In the genomic region with DNA sequence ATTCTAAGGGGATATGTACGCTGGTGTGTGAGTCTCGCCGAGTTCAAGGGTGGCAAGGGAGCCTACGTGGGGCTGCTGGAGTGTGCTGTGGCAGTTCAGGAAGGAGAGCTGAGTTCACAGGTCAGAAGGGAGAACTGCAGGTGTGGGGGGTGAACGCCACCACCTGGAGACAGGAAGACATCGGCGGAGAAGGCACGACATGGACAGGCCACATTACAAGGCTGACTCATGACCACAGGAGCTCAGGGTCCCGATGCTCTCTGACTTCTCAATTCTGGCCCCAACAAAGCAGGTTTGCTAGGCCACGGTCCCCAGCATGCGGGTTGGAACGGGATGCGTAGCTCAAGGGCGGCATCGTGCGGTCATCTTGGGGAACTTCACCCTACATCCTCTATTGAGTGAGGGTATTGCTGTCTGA, we compare ENCODE assay signal across 7 mouse cellular contexts. TPM values are rescaled to one million over a fixed set of nuclear protein-coding genes. Genes with fewer than 3 reads are reported as not detected.
A peak's percentile ranks its signal among the peaks of the same experiment; 100 is the strongest.
DNase-seq lines count a peak whose midpoint lies in the region; ATAC-seq lines count a peak whose summit lies in the region.

No protein-coding gene starts in this region.

- peak overlapping the region; percentile 25; the same call in 1 of the 2 replicates for H3K9ac ChIP-seq in hindbrain, embryonic 12.5 days

- no peaks in the 10 kb centered on the region for H3K9me3 ChIP-seq in hindbrain, embryonic 12.5 days (replicated peaks)

- H3K27me3 ChIP-seq in hindbrain, embryonic 12.5 days: peaks cover 30% of the 10 kb centered on the region

- DNase-seq in WW6 (ENCODE audit: low read depth, low spot score): peak; percentile 57
- DNase-seq in cerebellum, adult 8-10 months: peak; percentile 81
- peak; percentile 84 for DNase-seq in forelimb bud, embryonic 11.5 days (ENCODE audit: low read depth, low spot score)
- peak; percentile 73 for DNase-seq in layer of hippocampus, postnatal 36 days
- peak; percentile 61 for DNase-seq in right cerebral cortex, postnatal 25 days

- no peak overlapping the region for H3K27ac ChIP-seq in hindbrain, embryonic 12.5 days

- peak; percentile 77 for ATAC-seq in hindbrain, embryonic 12.5 days (ENCODE audit: low FRiP score)
- peak; percentile 91 for ATAC-seq in megakaryocyte-erythroid progenitor cell, adult 5-6 weeks (replicated peaks; ENCODE audit: low FRiP score, low TSS enrichment, poor library complexity, severe bottlenecking)

- peak overlapping the region; percentile 39 for H3K4me2 ChIP-seq in hindbrain, embryonic 12.5 days (replicated peaks)

- no peaks in the 10 kb centered on the region for H3K36me3 ChIP-seq in hindbrain, embryonic 12.5 days

- H3K4me3 ChIP-seq in hindbrain, embryonic 12.5 days: no peak overlapping the region

- WGBS in hindbrain, embryonic 12.5 days: 7% methylated on average over 16 of the region's 16 CpGs

- peaks cover 6% of the 10 kb centered on the region; the same call in 1 of the 2 replicates for H3K4me1 ChIP-seq in hindbrain, embryonic 12.5 days

RNA-seq across cellular contexts. Expression of gene Lep, which starts 36.0 kb away (rescaled TPM):
- not detected in 2 replicates for polyA plus RNA-seq in hindbrain, embryonic 12.5 days (2016; fragmentation: Nextera tagmentation; extraction: Ambion mirVana)
- not detected for total RNA-seq in layer of hippocampus, postnatal 36 days (2021)
- not detected in 2 replicates for total RNA-seq in megakaryocyte-erythroid progenitor cell, adult 5-6 weeks (2014; fragmentation: Nextera tagmentation)
- total RNA-seq in megakaryocyte-erythroid progenitor cell, adult 5-6 weeks (2017): not detected in 2 replicates
